Mouse (Mus musculus): ENCODE data around the gene Gas7.

DNA sequence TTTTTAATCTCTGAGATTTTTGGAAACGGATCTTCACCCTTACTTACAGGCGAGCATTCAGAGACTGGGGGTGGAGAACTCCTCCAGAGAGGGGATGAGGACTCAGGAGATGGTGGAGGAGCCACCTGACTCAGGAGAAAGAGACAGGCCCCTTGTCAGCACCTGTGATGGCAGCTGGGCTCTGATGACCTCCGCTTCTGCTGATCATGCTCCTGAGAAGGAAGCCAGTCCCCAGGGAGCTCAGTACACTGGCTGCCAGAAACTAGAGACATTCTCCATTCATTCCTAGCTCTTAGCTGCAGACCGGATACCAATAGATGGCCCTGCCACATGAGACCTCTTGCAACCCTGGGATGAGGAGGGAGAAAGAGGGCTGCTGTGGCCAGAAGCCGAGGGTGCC, 187.6 kb downstream of the Gas7 start:
- TF ChIP-seq GATA1 (IDR thresholded peaks at IDR 0.05; ENCODE audit: borderline replicate concordance, low read length) (no peak), FLI1 (IDR thresholded peaks at IDR 0.05; ENCODE audit: low read length) (no peak)

All from megakaryocyte, embryonic 14.5 days (primary cell).